Mouse (Mus musculus) heart, embryonic 10.5 days (tissue): ENCODE measurements at regions not wholly inside any gene's neighbourhood (a gene's known extent, or its start where the extent isn't known, plus 50 kb on each side); places are given as distances from the start of the nearest gene placed in this dataset.

ENCODE experiments used
- DNase-seq: peaks from one replicate; pipeline ENCODE4 v3.0.0-alpha.2; 2017; ENCODE audit warnings: low spot score
- H3K27ac ChIP-seq: fragments of 300-500 bp; sonication (generic); 2 replicates; pipeline ENCODE4 v1.5.1; 2016; ENCODE audit warnings: mild to moderate bottlenecking
- H3K27me3 ChIP-seq: fragments of 300-500 bp; sonication (generic); 2 replicates; pipeline ENCODE4 v1.6.1; 2016; ENCODE audit warnings: mild to moderate bottlenecking; ENCODE audit not compliant: poor library complexity, insufficient read depth, severe bottlenecking
- H3K36me3 ChIP-seq: fragments of 300-500 bp; sonication (generic); 2 replicates; pipeline ENCODE4 v1.6.1; 2016; ENCODE audit warnings: mild to moderate bottlenecking, moderate library complexity
- H3K4me1 ChIP-seq: fragments of 300-500 bp; sonication (generic); 2 replicates; pipeline ENCODE4 v1.6.1; 2016; ENCODE audit warnings: mild to moderate bottlenecking
- H3K4me3 ChIP-seq: fragments of 300-500 bp; sonication (generic); 2 replicates; pipeline ENCODE4 v1.5.1; 2016; ENCODE audit warnings: mild to moderate bottlenecking, moderate library complexity
- H3K9me3 ChIP-seq: fragments of 300-500 bp; sonication (generic); 2 replicates; pipeline ENCODE4 v1.6.1; 2016; ENCODE audit warnings: mild to moderate bottlenecking, moderate library complexity
- WGBS: fragments of 180-500 bp; shearing (Covaris S2); methylation state at CpG from one replicate; pipeline ENCODE4 v1.1.7; 2016; 5-methylcytosine and 5-hydroxymethylcytosine counted together

DNA sequence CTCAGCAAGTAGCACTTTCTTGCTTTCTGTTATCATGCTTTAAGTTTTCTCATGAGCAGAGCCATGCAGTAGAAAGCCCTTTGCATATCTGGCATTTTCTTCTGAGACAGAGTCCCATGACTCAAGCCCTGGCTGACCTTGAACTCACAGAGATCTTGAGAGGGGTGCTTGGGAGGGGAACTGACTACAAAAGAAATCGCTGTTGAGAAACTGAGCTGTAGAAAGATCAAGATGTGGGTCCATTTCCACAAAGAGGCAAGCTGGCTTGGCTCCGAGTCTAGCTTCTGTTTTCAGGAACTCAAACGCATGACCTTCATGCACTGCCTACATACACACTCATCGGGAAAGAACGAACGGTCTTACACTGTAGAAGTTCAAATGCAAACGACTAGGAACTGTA lies 278.0 kb upstream of the Jmjd1c start:
- Histone ChIP-seq H3K4me3 (no peak overlapping the region), H3K27ac (no peak overlapping the region), H3K27me3 (peaks cover 12% of the 10 kb centered on the region; the same call in 1 of the 2 replicates), H3K9me3 (no peaks in the 10 kb centered on the region), H3K36me3 (no peaks in the 10 kb centered on the region), H3K4me1 (0 out of 2 replicates have a peak, but pooled peaks cover 11% of the 10 kb centered on the region)
- DNase-seq: no peak
- 84% methylated on average over 7 of the region's 7 CpGs for WGBS

GRCm38 (mm10) chr10:66819517-66819916 lies 276.4 kb upstream of the Jmjd1c start:
- DNase-seq: no peak
- 81% methylated on average over 8 of the region's 8 CpGs for WGBS
- 0 out of 2 replicates have a peak, but pooled peaks cover 5% of the 10 kb centered on the region for H3K4me1 ChIP-seq
- peaks cover 12% of the 10 kb centered on the region; the same call in 1 of the 2 replicates for H3K27me3 ChIP-seq
- no peaks in the 10 kb centered on the region for H3K9me3 ChIP-seq
- H3K36me3 ChIP-seq: no peaks in the 10 kb centered on the region
- H3K27ac ChIP-seq: no peak overlapping the region
- no peak overlapping the region for H3K4me3 ChIP-seq

DNA sequence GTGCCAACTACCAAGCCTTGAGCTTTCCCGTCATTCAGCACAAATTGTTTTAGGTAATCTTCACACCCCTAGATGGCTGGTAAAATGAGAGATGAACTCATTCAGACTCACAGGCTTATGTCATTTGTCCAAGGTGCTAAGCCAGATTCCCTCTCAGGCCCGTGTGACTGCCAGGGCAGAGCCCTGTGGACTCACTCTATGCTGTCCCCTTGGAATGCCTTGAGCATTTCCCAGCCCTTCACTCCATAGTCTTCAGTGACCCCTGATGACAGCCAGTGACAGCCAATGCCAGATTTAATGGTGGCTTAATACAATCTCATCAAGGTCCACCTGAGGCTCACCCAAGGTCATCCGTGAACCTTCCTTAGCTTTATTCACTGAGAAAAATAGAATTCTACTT lies 270.2 kb upstream of the Jmjd1c start:
- H3K27ac ChIP-seq: no peak overlapping the region
- no peak overlapping the region for H3K4me3 ChIP-seq
- no peaks in the 10 kb centered on the region for H3K27me3 ChIP-seq
- no peaks in the 10 kb centered on the region for H3K36me3 ChIP-seq
- 72% methylated on average over 3 of the region's 3 CpGs for whole genome bisulfite sequencing
- no peaks in the 10 kb centered on the region for H3K4me1 ChIP-seq
- no peak for DNase-seq
- H3K9me3 ChIP-seq: no peaks in the 10 kb centered on the region

DNA sequence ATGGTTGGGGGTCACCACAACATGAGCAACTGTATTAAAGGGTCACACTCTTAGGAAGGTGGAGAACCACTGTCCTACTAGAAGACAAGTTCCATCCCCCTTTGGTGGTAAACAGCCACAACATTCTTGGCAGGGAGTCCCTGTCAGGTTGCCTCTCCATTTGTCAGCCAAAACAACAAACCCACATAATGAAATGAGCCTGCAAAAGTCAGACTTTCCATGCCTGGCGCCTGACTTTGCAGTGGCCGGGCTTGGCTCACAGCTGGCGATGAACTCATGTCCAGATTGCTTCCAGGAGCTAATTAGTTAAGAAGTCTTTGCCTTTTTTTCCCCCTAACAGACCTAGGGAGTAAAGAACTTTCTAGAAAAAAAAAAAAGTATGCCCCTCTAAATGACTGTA lies 269.6 kb upstream of the Jmjd1c start:
- Histone ChIP-seq H3K27me3 (no peaks in the 10 kb centered on the region), H3K27ac (no peak overlapping the region), H3K4me1 (no peaks in the 10 kb centered on the region), H3K9me3 (no peaks in the 10 kb centered on the region), H3K36me3 (no peaks in the 10 kb centered on the region), H3K4me3 (no peak overlapping the region)
- DNase-seq: no peak
- 76% methylated on average over 3 of the region's 3 CpGs for WGBS

DNA sequence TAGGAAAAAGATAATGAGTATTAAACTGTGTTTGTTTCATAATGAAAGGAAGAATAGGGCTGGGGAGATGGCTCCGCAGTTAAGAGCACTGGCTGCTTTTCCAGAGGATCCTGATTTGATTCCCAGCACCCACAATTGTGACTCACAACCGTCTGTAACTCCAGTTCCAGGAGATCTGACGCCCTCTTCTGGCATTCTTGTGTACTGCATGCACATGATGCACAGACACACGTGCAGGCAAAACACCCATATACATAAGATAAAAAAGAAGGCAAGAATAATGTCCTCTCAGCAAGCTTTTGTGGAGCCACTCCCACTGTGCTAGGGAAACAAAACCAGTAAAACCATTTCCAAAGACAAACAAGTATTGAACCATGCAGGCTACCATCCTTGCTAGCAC lies 261.0 kb upstream of the Jmjd1c start:
- H3K4me3 ChIP-seq: no peak overlapping the region
- H3K4me1 ChIP-seq: no peaks in the 10 kb centered on the region
- H3K36me3 ChIP-seq: no peaks in the 10 kb centered on the region
- H3K27ac ChIP-seq: no peak overlapping the region
- no peaks in the 10 kb centered on the region for H3K27me3 ChIP-seq
- DNase-seq: no peak
- WGBS: 72% methylated on average over 4 of the region's 4 CpGs
- no peaks in the 10 kb centered on the region for H3K9me3 ChIP-seq

- Histone ChIP-seq H3K4me1 (no peaks in the 10 kb centered on the region), H3K27me3 (no peaks in the 10 kb centered on the region), H3K9me3 (no peaks in the 10 kb centered on the region), H3K4me3 (no peak overlapping the region), H3K36me3 (no peaks in the 10 kb centered on the region), H3K27ac (no peak overlapping the region)
- 42% methylated on average over 9 of the region's 9 CpGs for WGBS
- DNase-seq: no peak
Measured at GRCm38 (mm10) chr10:66839058-66839457, 256.9 kb upstream of the Jmjd1c start.

- 63% methylated on average over 2 of the region's 2 CpGs for WGBS
- H3K27me3 ChIP-seq: no peaks in the 10 kb centered on the region
- H3K27ac ChIP-seq: no peak overlapping the region
- no peak for DNase-seq
- H3K36me3 ChIP-seq: no peaks in the 10 kb centered on the region
- no peaks in the 10 kb centered on the region for H3K4me1 ChIP-seq
- no peak overlapping the region for H3K4me3 ChIP-seq
- no peaks in the 10 kb centered on the region for H3K9me3 ChIP-seq
Measured at GRCm38 (mm10) chr10:66843258-66843657, 252.7 kb upstream of the Jmjd1c start.

DNA sequence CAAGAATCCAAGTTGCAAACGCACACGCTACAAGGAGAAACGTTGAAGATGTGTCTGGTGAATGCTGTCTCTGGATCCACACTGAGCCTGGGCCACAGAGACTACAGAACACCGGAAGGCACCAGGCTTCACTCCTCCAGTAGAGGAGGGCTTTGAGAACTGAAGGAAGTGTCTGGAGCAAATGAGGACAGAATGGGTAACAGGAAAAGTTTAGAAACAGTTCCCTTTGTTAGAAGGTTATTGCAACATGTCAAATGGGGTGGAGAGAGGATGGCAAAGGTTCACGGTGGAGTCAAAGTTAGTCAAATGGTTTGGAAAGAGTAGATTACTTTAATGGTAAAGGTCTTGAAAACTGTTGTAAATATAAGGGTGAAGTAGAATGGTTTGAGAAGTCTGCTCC lies 247.1 kb upstream of the Jmjd1c start:
- 88% methylated on average over 5 of the region's 5 CpGs for WGBS
- DNase-seq: no peak
- Histone ChIP-seq H3K9me3 (no peaks in the 10 kb centered on the region), H3K27me3 (no peaks in the 10 kb centered on the region), H3K27ac (no peak overlapping the region), H3K4me3 (no peak overlapping the region), H3K4me1 (no peaks in the 10 kb centered on the region), H3K36me3 (no peaks in the 10 kb centered on the region)

GRCm38 (mm10) chr10:66849681-66850080 lies 246.2 kb upstream of the Jmjd1c start:
- no peak for DNase-seq
- Histone ChIP-seq H3K4me1 (no peaks in the 10 kb centered on the region), H3K27me3 (no peaks in the 10 kb centered on the region), H3K27ac (no peak overlapping the region), H3K4me3 (no peak overlapping the region), H3K36me3 (no peaks in the 10 kb centered on the region), H3K9me3 (no peaks in the 10 kb centered on the region)
- 64% methylated on average over 6 of the region's 6 CpGs for WGBS

DNA sequence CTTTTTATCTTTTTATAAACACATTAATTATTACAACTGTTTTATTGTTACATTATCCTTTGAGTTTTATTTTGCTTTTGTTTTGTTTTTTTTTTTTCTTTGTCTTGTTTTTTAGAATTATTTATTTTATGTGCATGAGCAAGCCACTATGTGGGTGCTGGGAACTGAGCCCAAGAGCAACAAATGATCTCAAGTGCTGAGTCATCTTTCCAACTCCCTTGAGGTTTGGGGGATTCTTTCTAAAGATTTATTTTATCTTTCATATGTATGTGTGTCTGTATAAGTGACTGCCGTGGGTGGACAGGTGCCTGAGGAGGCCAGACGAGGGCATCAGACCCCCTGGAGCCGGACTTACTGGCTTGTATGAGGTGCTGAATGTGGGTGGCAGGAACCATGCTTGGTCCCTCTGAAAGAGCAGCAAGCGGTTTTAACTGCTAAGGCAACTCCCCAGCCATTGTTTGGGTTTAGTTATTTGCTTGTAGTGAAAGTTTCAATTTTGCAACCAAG lies 244.9 kb upstream of the Jmjd1c start:
- Histone ChIP-seq H3K27ac (no peak overlapping the region), H3K9me3 (no peaks in the 10 kb centered on the region), H3K4me3 (no peak overlapping the region), H3K4me1 (no peaks in the 10 kb centered on the region), H3K36me3 (no peaks in the 10 kb centered on the region), H3K27me3 (no peaks in the 10 kb centered on the region)
- WGBS: 64% methylated on average over 4 of the region's 4 CpGs
- no peak for DNase-seq

- WGBS: 60% methylated on average over 5 of the region's 5 CpGs
- Histone ChIP-seq H3K36me3 (no peaks in the 10 kb centered on the region), H3K4me1 (no peaks in the 10 kb centered on the region), H3K9me3 (no peaks in the 10 kb centered on the region), H3K27ac (no peak overlapping the region), H3K4me3 (no peak overlapping the region), H3K27me3 (no peaks in the 10 kb centered on the region)
- no peak for DNase-seq
Measured at GRCm38 (mm10) chr10:66851841-66852240, 244.1 kb upstream of the Jmjd1c start.

GRCm38 (mm10) chr10:66852708-66853107 lies 243.2 kb upstream of the Jmjd1c start:
- H3K27me3 ChIP-seq: no peaks in the 10 kb centered on the region
- 47% methylated on average over 5 of the region's 5 CpGs for WGBS
- DNase-seq: no peak
- H3K36me3 ChIP-seq: no peaks in the 10 kb centered on the region
- H3K27ac ChIP-seq: no peak overlapping the region
- H3K9me3 ChIP-seq: no peaks in the 10 kb centered on the region
- H3K4me1 ChIP-seq: no peaks in the 10 kb centered on the region
- no peak overlapping the region for H3K4me3 ChIP-seq

GRCm38 (mm10) chr10:66853258-66853657 lies 242.7 kb upstream of the Jmjd1c start:
- H3K27ac ChIP-seq: no peak overlapping the region
- no peaks in the 10 kb centered on the region for H3K9me3 ChIP-seq
- H3K36me3 ChIP-seq: no peaks in the 10 kb centered on the region
- peak overlapping the region; percentile 29; the same call in 1 of the 2 replicates for H3K4me3 ChIP-seq
- no peaks in the 10 kb centered on the region for H3K27me3 ChIP-seq
- 9% methylated on average over 13 of the region's 13 CpGs for WGBS
- DNase-seq: peak; percentile 88
- H3K4me1 ChIP-seq: no peaks in the 10 kb centered on the region

DNA sequence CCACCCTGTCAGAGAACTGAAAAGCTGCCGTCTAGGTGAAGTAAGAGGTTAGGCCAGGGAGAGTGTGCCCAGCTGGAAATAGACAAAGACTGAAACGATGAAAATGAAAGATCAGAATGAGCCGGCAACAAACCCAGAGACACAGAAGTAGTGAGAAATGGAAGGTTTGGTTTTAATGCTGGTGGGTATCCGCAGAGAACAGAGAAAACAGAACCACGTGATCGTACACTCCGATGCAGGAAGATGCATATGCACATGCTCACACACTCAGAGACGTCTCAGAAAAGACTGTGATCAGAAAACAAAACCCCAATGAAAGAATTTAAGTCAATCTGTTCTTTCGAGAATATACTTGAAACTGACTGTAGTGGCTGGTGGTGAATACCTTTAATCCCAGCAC lies 241.0 kb upstream of the Jmjd1c start:
- no peaks in the 10 kb centered on the region for H3K27me3 ChIP-seq
- H3K27ac ChIP-seq: no peak overlapping the region
- no peak for DNase-seq
- H3K36me3 ChIP-seq: no peaks in the 10 kb centered on the region
- H3K9me3 ChIP-seq: no peaks in the 10 kb centered on the region
- WGBS: 91% methylated on average over 9 of the region's 9 CpGs
- no peaks in the 10 kb centered on the region for H3K4me1 ChIP-seq
- H3K4me3 ChIP-seq: no peak overlapping the region
